Mouse (Mus musculus): ENCODE results near the gene Msantd1. TPM values are rescaled to one million over a fixed set of nuclear protein-coding genes. Genes with fewer than 3 reads are reported as not detected.

The Msantd1 gene
- polyA plus RNA-seq, 1 experiment from 2014 or later = 0.69 TPM

DNA sequence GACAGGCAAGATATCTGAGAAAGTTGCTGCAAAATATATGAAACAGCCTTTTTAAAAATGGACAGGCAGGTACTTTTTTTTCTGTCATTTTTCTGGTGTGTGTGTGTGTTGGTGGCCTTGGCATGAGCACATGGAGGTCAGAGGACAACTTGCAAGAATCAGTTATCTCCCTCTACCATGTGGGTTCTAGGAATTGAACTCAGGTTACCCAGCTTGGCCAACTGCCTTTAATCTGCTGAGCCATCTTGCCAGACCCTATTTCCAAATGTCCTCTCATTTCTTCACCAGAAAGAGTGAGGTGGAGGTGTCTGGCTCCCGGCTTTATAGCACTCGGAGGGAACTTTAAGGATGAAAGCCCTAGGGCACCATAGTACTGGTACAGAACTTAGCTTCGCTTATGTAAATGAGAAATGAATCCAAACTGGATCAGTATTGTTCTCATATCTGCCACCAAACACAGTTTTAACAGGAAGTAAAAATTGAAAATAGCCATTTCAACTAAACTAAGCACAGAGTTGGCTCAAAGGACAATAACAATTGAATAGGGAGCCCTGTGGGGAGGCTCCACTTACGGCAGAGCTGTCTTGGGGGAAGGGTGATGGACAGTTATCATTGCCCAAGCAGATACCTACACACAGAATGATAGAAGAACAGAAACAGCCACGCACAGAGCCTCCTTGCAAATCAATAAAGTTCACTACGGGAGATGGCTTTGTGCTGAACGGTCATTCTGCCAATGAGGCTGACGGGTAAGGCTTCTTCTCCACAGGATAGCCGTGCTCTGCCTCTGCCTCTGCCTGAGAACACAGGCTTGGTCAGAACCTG lies 22.6 kb downstream of the Msantd1 start:
- peak; percentile 89 for ATAC-seq
- Histone ChIP-seq H3K4me1 (peaks cover 42% of the 10 kb centered on the region), H3K36me3 (peaks cover 7% of the 10 kb centered on the region; the same call in 1 of the 2 replicates), H3K9ac (peak overlapping the region; percentile 52), H3K9me3 (replicated peaks) (no peaks in the 10 kb centered on the region), H3K27me3 (replicated peaks) (no peaks in the 10 kb centered on the region), H3K27ac (peak overlapping the region; percentile 89), H3K4me3 (no peak overlapping the region), H3K4me2 (peak overlapping the region; percentile 54)
- WGBS (ENCODE audit: insufficient replicate concordance) = 35% methylated on average over 9 of the region's 9 CpGs

GRCm38 (mm10) chr5:34931091-34931490 lies 23.3 kb downstream of the Msantd1 start:
- H3K9ac ChIP-seq = peak overlapping the region; percentile 52
- H3K4me1 ChIP-seq = peaks cover 47% of the 10 kb centered on the region
- 0 out of 2 replicates have a peak, but pooled peaks cover 3% of the 10 kb centered on the region for H3K27me3 ChIP-seq (replicated peaks)
- no peaks in the 10 kb centered on the region for H3K9me3 ChIP-seq (replicated peaks)
- 0 out of 2 replicates have a peak, but pooled peaks cover 1% of the 10 kb centered on the region for H3K36me3 ChIP-seq
- no peak overlapping the region for H3K4me3 ChIP-seq
- no peak; the same call in 1 of the 2 replicates for ATAC-seq
- peak overlapping the region; percentile 89 for H3K27ac ChIP-seq
- WGBS (ENCODE audit: insufficient replicate concordance) = 64% methylated on average over 2 of the region's 2 CpGs
- peak overlapping the region; percentile 54 for H3K4me2 ChIP-seq

DNA sequence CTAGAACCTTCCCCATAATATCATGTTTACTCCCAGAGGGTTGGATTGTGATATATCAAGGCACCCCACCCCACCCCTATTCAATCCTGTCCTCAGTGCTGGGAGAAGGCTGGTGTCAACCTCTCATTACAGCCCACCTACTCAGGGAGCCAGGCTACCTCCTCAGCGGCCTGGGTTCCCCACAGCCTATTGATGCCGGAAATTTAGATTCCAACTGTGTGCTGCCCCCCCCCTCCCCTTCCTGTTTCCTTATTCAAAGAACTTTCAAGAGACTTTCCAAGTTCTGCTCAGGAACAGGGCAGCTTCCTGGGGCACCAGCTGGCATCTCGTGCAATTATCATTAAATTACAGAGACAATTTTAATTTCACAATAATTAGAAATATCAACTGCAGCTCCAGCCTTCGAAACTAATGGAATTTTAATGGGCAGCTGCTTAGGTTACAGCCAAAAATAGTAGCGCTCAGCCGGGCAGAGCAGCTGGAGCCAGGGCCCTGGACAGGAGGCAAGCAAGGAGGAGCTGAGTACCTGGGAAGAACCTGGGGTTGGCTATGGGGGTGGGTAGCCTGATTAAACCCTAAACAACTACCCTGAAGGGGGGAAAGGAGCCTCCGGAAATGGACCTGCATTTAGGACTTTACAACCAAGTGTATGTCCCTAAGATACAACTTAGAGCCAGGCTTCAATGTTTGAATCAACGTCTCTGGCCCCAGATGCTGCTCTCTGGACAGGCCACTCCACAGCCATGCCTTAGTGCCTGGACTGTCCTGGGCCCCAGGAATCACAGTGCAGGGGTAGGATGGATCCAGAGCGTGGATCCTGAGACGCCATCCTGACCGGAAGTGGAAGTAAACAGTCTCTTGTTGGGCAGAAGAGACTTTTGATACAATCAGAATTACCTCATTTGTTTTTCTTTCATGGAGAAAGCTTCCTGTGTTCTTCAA lies 24.0 kb downstream of the Msantd1 start:
- 0 out of 2 replicates have a peak, but pooled peaks cover 3% of the 10 kb centered on the region for H3K27me3 ChIP-seq (replicated peaks)
- H3K27ac ChIP-seq = peak overlapping the region; percentile 89
- H3K4me2 ChIP-seq = no peak overlapping the region
- ATAC-seq = peak; percentile 45; the same call in 1 of the 2 replicates
- peaks cover 47% of the 10 kb centered on the region for H3K4me1 ChIP-seq
- H3K36me3 ChIP-seq = no peaks in the 10 kb centered on the region
- no peaks in the 10 kb centered on the region for H3K9me3 ChIP-seq (replicated peaks)
- H3K4me3 ChIP-seq = no peak overlapping the region
- H3K9ac ChIP-seq = no peak overlapping the region
- WGBS (ENCODE audit: insufficient replicate concordance) = 58% methylated on average over 11 of the region's 11 CpGs

GRCm38 (mm10) chr5:34932458-34932806 lies 24.6 kb downstream of the Msantd1 start:
- no peaks in the 10 kb centered on the region for H3K36me3 ChIP-seq
- H3K27me3 ChIP-seq (replicated peaks) = 0 out of 2 replicates have a peak, but pooled peaks cover 3% of the 10 kb centered on the region
- peak overlapping the region; percentile 89 for H3K27ac ChIP-seq
- no peak overlapping the region for H3K4me2 ChIP-seq
- H3K9ac ChIP-seq = no peak overlapping the region
- WGBS (ENCODE audit: insufficient replicate concordance) = 62% methylated on average over 4 of the region's 4 CpGs
- H3K4me1 ChIP-seq = peaks cover 50% of the 10 kb centered on the region
- H3K9me3 ChIP-seq (replicated peaks) = no peaks in the 10 kb centered on the region
- ATAC-seq = no peak
- no peak overlapping the region for H3K4me3 ChIP-seq

GRCm38 (mm10) chr5:34933461-34933860 lies 25.6 kb downstream of the Msantd1 start:
- ATAC-seq = no peak
- WGBS (ENCODE audit: insufficient replicate concordance) = 84% methylated on average over 1 of the region's 1 CpGs
- H3K27ac ChIP-seq = no peak overlapping the region
- no peak overlapping the region for H3K4me2 ChIP-seq
- no peak overlapping the region for H3K9ac ChIP-seq
- 0 out of 2 replicates have a peak, but pooled peaks cover 3% of the 10 kb centered on the region for H3K27me3 ChIP-seq (replicated peaks)
- no peaks in the 10 kb centered on the region for H3K9me3 ChIP-seq (replicated peaks)
- no peaks in the 10 kb centered on the region for H3K36me3 ChIP-seq
- peaks cover 60% of the 10 kb centered on the region for H3K4me1 ChIP-seq
- no peak overlapping the region for H3K4me3 ChIP-seq

- H3K9me3 ChIP-seq (replicated peaks) = no peaks in the 10 kb centered on the region
- no peak overlapping the region for H3K4me3 ChIP-seq
- no peak for ATAC-seq
- WGBS (ENCODE audit: insufficient replicate concordance) = 71% methylated on average over 10 of the region's 10 CpGs
- H3K9ac ChIP-seq = no peak overlapping the region
- H3K4me2 ChIP-seq = no peak overlapping the region
- 0 out of 2 replicates have a peak, but pooled peaks cover 3% of the 10 kb centered on the region for H3K27me3 ChIP-seq (replicated peaks)
- no peak overlapping the region for H3K27ac ChIP-seq
- H3K4me1 ChIP-seq = peaks cover 38% of the 10 kb centered on the region
- no peaks in the 10 kb centered on the region for H3K36me3 ChIP-seq
Measured at GRCm38 (mm10) chr5:34941710-34942470, 34.1 kb downstream of the Msantd1 start.

DNA sequence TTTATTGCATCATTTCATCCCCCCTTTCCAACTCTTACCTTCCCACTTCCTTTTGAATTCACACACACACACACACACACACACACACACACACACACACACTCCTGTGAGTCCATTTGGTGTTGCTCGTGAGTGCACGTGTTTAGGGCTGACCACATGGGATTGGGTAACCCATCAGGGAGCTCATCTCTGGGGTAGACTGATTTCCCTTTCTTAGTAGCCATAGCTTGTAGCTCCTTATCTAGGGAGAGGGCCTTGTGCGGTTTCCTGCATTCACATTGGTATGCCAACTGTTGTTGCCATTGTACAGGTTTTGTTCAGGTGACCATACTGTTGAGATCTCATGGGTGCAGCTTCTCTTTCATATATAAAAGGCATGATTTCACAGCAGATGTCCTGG lies 35.6 kb downstream of the Msantd1 start:
- Histone ChIP-seq H3K36me3 (no peaks in the 10 kb centered on the region), H3K4me1 (peaks cover 33% of the 10 kb centered on the region), H3K27me3 (replicated peaks) (0 out of 2 replicates have a peak, but pooled peaks cover 3% of the 10 kb centered on the region), H3K4me2 (no peak overlapping the region), H3K9ac (no peak overlapping the region), H3K4me3 (no peak overlapping the region), H3K27ac (no peak overlapping the region), H3K9me3 (replicated peaks) (no peaks in the 10 kb centered on the region)
- ATAC-seq = peak; percentile 57; the same call in 1 of the 2 replicates
- 25% methylated on average over 3 of the region's 3 CpGs for WGBS (ENCODE audit: insufficient replicate concordance)

DNA sequence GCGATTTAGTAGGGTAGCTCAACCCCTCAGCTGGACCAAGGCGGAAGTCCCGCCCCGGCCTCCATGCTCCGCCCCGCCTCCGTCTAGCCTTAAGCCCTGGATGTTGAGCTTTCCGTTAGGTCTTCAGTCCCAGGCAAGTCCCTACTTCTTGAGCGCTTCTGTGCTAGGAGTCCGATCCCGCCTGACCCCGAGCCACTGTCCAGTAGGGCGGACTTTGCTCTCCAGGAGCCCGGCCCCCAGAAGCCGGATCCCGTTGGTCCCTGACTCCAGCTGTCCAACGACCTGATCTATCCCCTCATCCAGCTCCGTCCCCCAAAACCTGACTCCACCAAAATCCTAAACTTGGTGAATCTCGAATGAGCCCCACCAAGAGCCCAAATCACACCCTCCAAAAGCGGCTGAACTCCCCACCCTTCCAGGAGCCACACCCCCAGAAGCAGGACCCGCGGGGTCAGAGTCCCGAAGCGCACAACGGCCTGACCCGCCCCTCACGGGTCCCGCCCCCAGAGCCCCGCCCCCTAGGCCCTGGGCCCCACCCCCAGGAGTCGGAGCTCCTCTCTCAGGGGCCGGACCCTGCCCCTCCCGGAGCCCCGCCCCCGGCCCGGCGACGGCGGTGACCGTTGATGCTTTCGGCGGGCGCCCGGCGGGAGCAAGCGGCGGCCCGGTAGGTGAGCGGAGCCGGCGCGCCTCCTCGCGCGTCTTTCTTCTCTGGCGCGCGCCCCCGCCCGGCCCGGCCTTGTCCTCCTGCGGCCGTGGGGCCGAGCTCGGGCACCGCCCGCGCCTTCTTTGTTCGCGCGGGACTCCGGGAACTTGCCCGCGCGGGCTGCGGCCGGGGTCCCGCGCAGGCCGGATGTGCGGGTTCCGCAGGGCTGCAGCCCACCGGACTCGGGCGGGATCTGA lies 41.3 kb downstream of the Msantd1 start, which contains the start of gene Rgs12:
Gene Rgs12, plus strand, starts transcription at position 585 of the 900 bp plus-strand sequence.
- Histone ChIP-seq H3K27me3 (replicated peaks) (no peaks in the 10 kb centered on the region), H3K27ac (peak within 1 kb of the TSS; percentile 94), H3K36me3 (peaks cover 8% of the 10 kb centered on the region; the same call in 1 of the 2 replicates), H3K4me3 (peak within 1 kb of the TSS; percentile 89), H3K9me3 (replicated peaks) (no peaks in the 10 kb centered on the region; the same call in 1 of the 2 replicates), H3K9ac (peak within 1 kb of the TSS; percentile 99), H3K4me1 (peaks cover 47% of the 10 kb centered on the region), H3K4me2 (peak within 1 kb of the TSS; percentile 88)
- under 1% methylated on average over 81 of the region's 84 CpGs for WGBS (ENCODE audit: insufficient replicate concordance)
- ATAC-seq = peak; percentile 94

DNA sequence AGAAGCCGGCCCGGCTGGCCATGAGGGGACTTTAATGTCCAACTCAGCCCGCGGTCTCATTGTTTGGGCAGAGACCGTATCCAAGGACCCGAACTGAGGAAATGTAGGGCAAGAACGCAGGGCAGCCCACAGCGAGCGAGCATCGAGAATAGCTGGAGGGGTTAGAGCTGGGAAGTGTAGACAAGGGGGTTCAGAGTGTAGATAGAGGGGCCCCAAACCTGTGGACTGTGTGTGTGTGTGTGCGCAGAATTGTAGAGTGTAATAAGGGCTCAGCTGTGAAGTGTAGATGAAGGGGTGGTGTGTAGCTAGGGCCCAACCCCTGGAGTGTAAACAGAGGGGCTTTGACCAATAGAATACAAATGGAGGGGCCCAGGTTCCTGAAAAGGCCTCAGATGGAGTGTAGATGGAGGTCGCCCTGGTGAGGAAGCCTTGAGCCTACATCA lies 42.0 kb downstream of the Msantd1 start:
- H3K4me2 ChIP-seq = peak overlapping the region; percentile 88
- H3K27me3 ChIP-seq (replicated peaks) = no peaks in the 10 kb centered on the region
- H3K4me1 ChIP-seq = peaks cover 47% of the 10 kb centered on the region
- ATAC-seq = peak; percentile 47
- WGBS (ENCODE audit: insufficient replicate concordance) = 6% methylated on average over 12 of the region's 12 CpGs
- no peaks in the 10 kb centered on the region; the same call in 1 of the 2 replicates for H3K9me3 ChIP-seq (replicated peaks)
- peak overlapping the region; percentile 94 for H3K27ac ChIP-seq
- peak overlapping the region; percentile 99 for H3K9ac ChIP-seq
- H3K36me3 ChIP-seq = peaks cover 8% of the 10 kb centered on the region; the same call in 1 of the 2 replicates
- peak overlapping the region; percentile 89 for H3K4me3 ChIP-seq

DNA sequence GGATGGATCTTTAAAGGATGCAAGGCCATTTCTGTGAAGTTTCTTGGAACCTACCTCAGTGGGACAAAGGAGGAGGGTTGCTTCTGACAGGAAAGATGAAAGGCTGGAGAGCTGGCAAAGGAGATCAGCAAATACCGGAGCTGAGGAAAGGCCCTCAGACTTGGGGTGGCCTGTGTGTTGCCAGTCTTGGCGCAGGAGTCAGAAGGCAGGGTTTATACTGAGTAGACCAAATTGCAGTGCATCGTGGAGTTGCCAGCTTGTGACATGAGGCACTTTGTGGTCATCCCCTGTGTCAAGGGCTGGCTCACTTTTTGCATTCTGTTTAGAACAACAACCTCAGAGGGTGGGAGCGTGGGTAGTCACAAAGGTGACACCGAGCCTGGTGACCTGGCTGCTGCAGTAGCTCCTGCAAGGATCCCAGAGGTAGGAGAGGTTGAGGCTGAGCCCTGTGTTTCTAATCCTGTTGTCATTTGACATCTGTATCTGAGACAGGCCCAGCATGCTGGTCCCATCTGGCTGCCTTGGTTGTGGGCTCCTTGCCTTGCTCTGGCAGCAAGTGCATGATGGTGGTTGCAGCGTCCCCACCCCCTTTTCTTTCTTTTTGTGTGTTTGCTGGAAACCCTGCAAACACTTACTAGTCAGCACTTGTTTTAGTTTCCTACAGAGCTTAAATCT lies 42.8 kb downstream of the Msantd1 start:
- peak overlapping the region; percentile 99 for H3K9ac ChIP-seq
- no peaks in the 10 kb centered on the region for H3K27me3 ChIP-seq (replicated peaks)
- H3K4me1 ChIP-seq = peaks cover 55% of the 10 kb centered on the region
- WGBS (ENCODE audit: insufficient replicate concordance) = 85% methylated on average over 6 of the region's 6 CpGs
- peaks cover 8% of the 10 kb centered on the region; the same call in 1 of the 2 replicates for H3K36me3 ChIP-seq
- no peak for ATAC-seq
- H3K27ac ChIP-seq = peak overlapping the region; percentile 94
- H3K4me3 ChIP-seq = peak overlapping the region; percentile 89
- H3K9me3 ChIP-seq (replicated peaks) = no peaks in the 10 kb centered on the region; the same call in 1 of the 2 replicates
- H3K4me2 ChIP-seq = peak overlapping the region; percentile 88

All from liver, embryonic 12.5 days (tissue).